Mouse (Mus musculus) liver, embryonic 14.5 days (tissue): ENCODE data around the gene Ppp2r1b. TPM values are rescaled to one million over a fixed set of nuclear protein-coding genes. Genes with fewer than 3 reads are reported as not detected.

Experiments used
- ATAC-seq: fragments of 200-750 bp; cut with Nextera tagmentation; 2 replicates; pipeline ENCODE4 v1.8.0; 2017; ENCODE audit warnings: moderate number of reproducible peaks, mild to moderate bottlenecking, moderate library complexity; ENCODE audit not compliant: insufficient read depth
- DNase-seq, 3 experiments: peaks; one replicate each; pipeline ENCODE4 v3.0.0-alpha.2; 2012 to 2013; ENCODE audit warnings: low read depth in 3 of 3, low spot score in 3 of 3
- H3K27ac ChIP-seq: fragments of 300-500 bp; sonication (generic); 2 replicates; pipeline ENCODE4 v1.5.1; 2014; ENCODE audit warnings: moderate library complexity, mild to moderate bottlenecking, control low read depth, inconsistent platforms
- H3K27me3 ChIP-seq: fragments of 300-500 bp; sonication (generic); 2 replicates; pipeline ENCODE4 v1.6.1; 2014; ENCODE audit warnings: mild to moderate bottlenecking, low read length, moderate library complexity; ENCODE audit not compliant: control insufficient read depth, insufficient read depth
- H3K36me3 ChIP-seq: fragments of 300-500 bp; sonication (generic); replicated peaks from 2 replicates; pipeline ENCODE4 v1.6.1; 2014; ENCODE audit warnings: low read depth; ENCODE audit not compliant: control insufficient read depth, insufficient read depth
- H3K4me1 ChIP-seq, 2 experiments: fragments of 200-500 bp in 1 of 2; fragments of 300-500 bp in 1 of 2; sonication (generic) in 1 of 2; replicated peaks; 2 replicates each; pipeline ENCODE4 v1.6.1; 2012 to 2014; ENCODE audit warnings: antibody characterized with exemption in 1 of 2, inconsistent platforms in 1 of 2, low read length in 1 of 2; ENCODE audit not compliant: control insufficient read depth in 2 of 2, insufficient read depth in 2 of 2
- H3K4me2 ChIP-seq: fragments of 300-500 bp; sonication (generic); 2 replicates; pipeline ENCODE4 v1.6.1; 2014; ENCODE audit warnings: low read depth, mild to moderate bottlenecking, control low read depth, moderate library complexity
- H3K4me3 ChIP-seq, 2 experiments: fragments of 200-500 bp in 1 of 2; fragments of 300-500 bp in 1 of 2; sonication (generic) in 1 of 2; 2 replicates each; pipeline ENCODE4 v1.5.1; 2012 to 2014; ENCODE audit warnings: low read depth in 2 of 2, low read length in 2 of 2, mild to moderate bottlenecking in 2 of 2, control low read depth in 1 of 2, inconsistent platforms in 1 of 2, moderate library complexity in 1 of 2; ENCODE audit not compliant: insufficient read depth in 1 of 2
- H3K9ac ChIP-seq: fragments of 300-500 bp; sonication (generic); replicated peaks from 2 replicates; pipeline ENCODE4 v1.6.1; 2014; ENCODE audit warnings: mild to moderate bottlenecking, control low read depth, moderate library complexity
- H3K9me3 ChIP-seq: fragments of 300-500 bp; sonication (generic); 2 replicates; pipeline ENCODE4 v1.6.1; 2016; ENCODE audit warnings: low read length, mixed read lengths; ENCODE audit not compliant: control insufficient read depth
- CTCF ChIP-seq: IDR thresholded peaks from 2 replicates; pipeline ENCODE4 v1.5.1; 2016; ENCODE audit warnings: antibody characterized with exemption, low read depth, control low read depth
- EP300 ChIP-seq: IDR thresholded peaks from 2 replicates; pipeline ENCODE4 v1.6.1; 2016; ENCODE audit warnings: antibody characterized with exemption, low read depth
- WGBS: fragments of 180-500 bp; shearing (Covaris S2); extraction: QIAGEN DNeasy Blood & Tissue Kit; methylation state at CpG from one replicate; pipeline ENCODE4 v1.1.7; 2014; ENCODE audit not compliant: insufficient replicate concordance; 5-methylcytosine and 5-hydroxymethylcytosine counted together
- polyA plus RNA-seq, 2 experiments: library from polyadenylated mRNA; depleted of rRNA in 1 of 2; stranded (reverse) in 1 of 2; unstranded in 1 of 2; fragments of >200 nt; fragmentation: Nextera tagmentation in 1 of 2; extraction: Ambion mirVana in 1 of 2; gene quantifications; 2 replicates each; pipeline versions ENCODE4 v1.2.1 to v1.2.3; 2012 to 2014

The Ppp2r1b gene
- polyA plus RNA-seq, 2 experiments = 27.7 to 69.1 TPM

- H3K27ac ChIP-seq = peak overlapping the region; percentile 81
- peak; percentile 45 for TF ChIP-seq CTCF
- peak; percentile 95 for TF ChIP-seq EP300
- WGBS = 34% methylated on average over 7 of the region's 7 CpGs
- no peaks in the 10 kb centered on the region for H3K27me3 ChIP-seq
- peaks cover 40 to 41% of the 10 kb centered on the region in 2 experiments for H3K4me1 ChIP-seq
- H3K9me3 ChIP-seq = no peaks in the 10 kb centered on the region
- peaks cover 8% of the 10 kb centered on the region for H3K36me3 ChIP-seq
- H3K4me3 ChIP-seq = no peak overlapping the region
- peak; percentile 99 for ATAC-seq
- peak overlapping the region; percentile 42 for H3K4me2 ChIP-seq
- H3K9ac ChIP-seq = peak overlapping the region; percentile 61
- peak; percentile 76 to 83 (median 78) for DNase-seq
Observed at GRCm38 (mm10) chr9:50803055-50803671, 41.9 kb upstream of the Ppp2r1b start.

DNA sequence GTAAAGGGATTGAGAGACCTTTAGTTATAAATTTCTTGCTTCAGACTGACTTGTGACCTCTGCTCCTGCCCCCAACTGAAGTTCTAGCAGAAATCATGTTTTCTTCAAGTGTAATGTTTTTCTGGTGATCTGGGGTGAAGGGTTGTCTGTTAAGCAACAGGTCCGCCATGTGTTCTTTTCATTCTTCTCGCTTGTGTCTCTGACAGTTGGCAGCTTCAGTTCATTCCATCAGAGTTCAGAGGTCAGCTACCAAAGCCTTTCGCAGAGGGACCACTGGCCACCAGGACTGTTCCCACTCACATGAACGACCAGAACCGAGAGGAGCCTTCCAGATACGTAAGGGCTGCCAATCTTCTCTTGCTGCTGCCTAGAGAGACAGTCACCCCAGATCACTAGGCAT, 36.6 kb upstream of the Ppp2r1b start:
- Histone ChIP-seq H3K27me3 (no peaks in the 10 kb centered on the region), H3K36me3 (peaks cover 10% of the 10 kb centered on the region), H3K4me1 (peaks cover 58 to 59% of the 10 kb centered on the region in 2 experiments), H3K9me3 (no peaks in the 10 kb centered on the region), H3K4me3 (no peak overlapping the region), H3K9ac (no peak overlapping the region), H3K27ac (peak overlapping the region; percentile 24), H3K4me2 (no peak overlapping the region)
- no peak for DNase-seq
- no peak for ATAC-seq
- WGBS = 89% methylated on average over 6 of the region's 6 CpGs
- no peak for TF ChIP-seq CTCF
- TF ChIP-seq EP300 = no peak

DNA sequence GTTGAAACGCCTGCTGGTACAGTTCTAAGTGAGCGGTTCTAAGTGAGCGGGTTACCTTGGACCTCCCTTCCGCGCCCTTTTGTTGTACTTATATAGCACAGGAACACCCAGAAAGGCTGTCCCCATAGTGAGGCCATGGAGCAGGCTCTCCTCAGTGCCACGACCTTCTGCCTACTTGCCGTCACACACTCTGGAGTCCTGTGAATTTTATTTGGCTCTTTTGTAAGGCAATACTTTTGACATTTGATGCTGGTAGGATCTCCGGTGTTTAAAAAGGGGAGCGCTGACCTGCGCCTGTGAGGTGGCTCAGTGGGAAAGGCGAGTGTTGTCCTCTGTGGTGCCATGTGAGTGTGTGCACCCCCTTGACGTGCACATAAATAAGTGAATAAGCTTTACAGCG, 36.0 kb upstream of the Ppp2r1b start:
- H3K9me3 ChIP-seq = no peaks in the 10 kb centered on the region
- no peak for ATAC-seq
- no peak overlapping the region for H3K4me2 ChIP-seq
- H3K4me1 ChIP-seq = peaks cover 58 to 60% of the 10 kb centered on the region in 2 experiments
- DNase-seq = no peak
- no peak overlapping the region for H3K9ac ChIP-seq
- H3K27ac ChIP-seq = peak overlapping the region; percentile 81
- TF ChIP-seq EP300 (no peak), CTCF (no peak)
- 89% methylated on average over 13 of the region's 13 CpGs for WGBS
- no peaks in the 10 kb centered on the region for H3K27me3 ChIP-seq
- no peak overlapping the region for H3K4me3 ChIP-seq
- peaks cover 10% of the 10 kb centered on the region for H3K36me3 ChIP-seq

DNA sequence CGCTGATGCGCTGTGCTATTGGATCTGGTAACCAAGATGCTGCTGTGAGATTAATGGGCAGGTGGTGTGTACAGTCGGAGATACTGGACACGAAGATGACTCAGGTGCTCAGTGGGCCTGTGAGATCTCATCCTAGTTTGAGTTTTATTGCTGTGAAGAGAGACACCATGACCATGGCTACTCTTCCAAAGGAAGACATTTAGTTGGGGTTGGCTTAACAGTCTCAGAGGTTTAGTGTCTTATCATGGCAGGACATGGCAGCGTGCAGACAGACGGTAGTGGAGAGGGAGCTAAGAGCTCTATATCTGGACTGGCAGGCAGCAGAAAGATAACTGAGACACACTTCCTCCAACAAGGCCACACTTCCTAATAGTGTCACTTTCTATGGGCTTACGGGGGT, 33.9 kb upstream of the Ppp2r1b start:
- no peaks in the 10 kb centered on the region for H3K27me3 ChIP-seq
- WGBS = 26% methylated on average over 7 of the region's 7 CpGs
- H3K9ac ChIP-seq = peak overlapping the region; percentile 31
- peaks cover 56 to 63% of the 10 kb centered on the region in 2 experiments for H3K4me1 ChIP-seq
- H3K4me3 ChIP-seq = no peak overlapping the region
- DNase-seq (peak; percentile 77 to 81 (median 78)), ATAC-seq (peak; percentile 92)
- TF ChIP-seq EP300 (peak; percentile 95), CTCF (no peak)
- peak overlapping the region; percentile 93 for H3K27ac ChIP-seq
- H3K36me3 ChIP-seq = peaks cover 4% of the 10 kb centered on the region
- H3K4me2 ChIP-seq = peak overlapping the region; percentile 57
- no peaks in the 10 kb centered on the region for H3K9me3 ChIP-seq

DNA sequence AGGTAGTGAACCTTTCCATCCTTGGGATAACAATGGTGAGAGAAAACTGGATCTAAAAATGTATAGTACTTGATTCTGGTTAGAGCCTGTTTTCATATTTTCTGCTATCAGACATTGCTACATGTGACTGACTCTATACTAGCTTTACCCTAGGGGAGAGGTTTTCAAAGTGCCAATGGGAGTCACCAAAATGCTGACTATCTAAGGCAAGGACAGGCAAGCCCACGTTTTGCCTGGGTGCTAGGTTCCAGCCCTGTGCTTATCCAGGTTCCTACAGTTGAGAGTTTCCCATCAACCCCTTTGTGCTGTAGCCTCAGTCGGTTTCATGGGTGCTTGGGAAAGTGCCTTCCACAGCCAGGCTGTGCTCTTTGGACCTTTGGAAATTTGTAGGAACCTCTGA, 33.4 kb upstream of the Ppp2r1b start:
- no peaks in the 10 kb centered on the region for H3K27me3 ChIP-seq
- DNase-seq = peak in 1 of 3 experiments; percentile 41
- H3K9ac ChIP-seq = peak overlapping the region; percentile 31
- H3K4me3 ChIP-seq = no peak overlapping the region
- peak; percentile 67 for ATAC-seq
- peaks cover 58 to 67% of the 10 kb centered on the region in 2 experiments for H3K4me1 ChIP-seq
- H3K36me3 ChIP-seq = peaks cover 6% of the 10 kb centered on the region
- TF ChIP-seq EP300 = no peak
- TF ChIP-seq CTCF = no peak
- peak overlapping the region; percentile 57 for H3K4me2 ChIP-seq
- H3K9me3 ChIP-seq = no peaks in the 10 kb centered on the region
- H3K27ac ChIP-seq = peak overlapping the region; percentile 93
- 37% methylated on average over 2 of the region's 2 CpGs for WGBS
